Comparison of ENCODE assay signal across 19 mouse cellular contexts in genomic region chr8:59448622-59449021, GRCm38 (mm10).
"Had no signal": no experiment of that assay in that cellular context is flagged by ENCODE, and none has a peak within 500 bp of the region (broad histone marks: within the 10 kb centered on the region; RNA-seq: fewer than 3 reads in every experiment).

No protein-coding gene starts in this region.

- H3K4me3 ChIP-seq: limb, embryonic 12.5 days; limb, embryonic 15.5 days; midbrain, embryonic 10.5 days; midbrain, embryonic 13.5 days; myocyte; neural tube, embryonic 13.5 days had no signal

- H3K27ac ChIP-seq: kidney, postnatal 0 days; limb, embryonic 12.5 days; limb, embryonic 15.5 days; liver, embryonic 14.5 days; macrophage; midbrain, embryonic 10.5 days; midbrain, embryonic 13.5 days; neural tube, embryonic 13.5 days had no signal

- H3K4me1 ChIP-seq: limb, embryonic 12.5 days; limb, embryonic 15.5 days; midbrain, embryonic 10.5 days; midbrain, embryonic 13.5 days; neural tube, embryonic 13.5 days had no signal

- H3K27me3 ChIP-seq: limb, embryonic 12.5 days; limb, embryonic 15.5 days; midbrain, embryonic 13.5 days; neural tube, embryonic 13.5 days had no signal

- H3K4me2 ChIP-seq: limb, embryonic 12.5 days; limb, embryonic 15.5 days; liver, embryonic 11.5 days; lung, embryonic 14.5 days; midbrain, embryonic 13.5 days; neural tube, embryonic 13.5 days had no signal

- H3K9ac ChIP-seq: limb, embryonic 12.5 days; limb, embryonic 15.5 days; liver, embryonic 14.5 days; liver, postnatal 0 days; lung, embryonic 14.5 days; midbrain, embryonic 13.5 days; neural tube, embryonic 13.5 days had no signal

- H3K36me3 ChIP-seq: limb, embryonic 12.5 days; limb, embryonic 15.5 days; midbrain, embryonic 10.5 days; midbrain, embryonic 13.5 days; neural tube, embryonic 13.5 days had no signal

- DNase-seq: kidney, adult 2 months; kidney, postnatal 25 days; left cerebral cortex, postnatal 4 days; liver, postnatal 0 days; lung, embryonic 14.5 days; thymus, adult 18-20 months; thymus, postnatal 36 days had no signal

- ATAC-seq: liver, postnatal 0 days; lung, postnatal 0 days; midbrain, embryonic 13.5 days; midbrain, embryonic 16.5 days had no signal

- H3K9me3 ChIP-seq: limb, embryonic 12.5 days; limb, embryonic 15.5 days; midbrain, embryonic 10.5 days; midbrain, embryonic 13.5 days; neural tube, embryonic 13.5 days had no signal
